Mouse (Mus musculus) brain, embryonic 14.5 days (tissue): ENCODE measurements around the gene Bpi.

ENCODE experiments used
- CTCF ChIP-seq: fragments of 200-500 bp; IDR thresholded peaks from 2 replicates; pipeline ENCODE4 v1.5.1; 2012; ENCODE audit warnings: inconsistent platforms, mild to moderate bottlenecking, moderate library complexity, borderline replicate concordance; ENCODE audit not compliant: insufficient read depth, insufficient read length; ENCODE audit errors: extremely low read depth
- POLR2A ChIP-seq: fragments of 200-500 bp; IDR thresholded peaks from 2 replicates; pipeline ENCODE4 v1.6.1; 2012; ENCODE audit warnings: mild to moderate bottlenecking, inconsistent platforms, borderline replicate concordance; ENCODE audit not compliant: poor library complexity, insufficient read depth, insufficient read length, severe bottlenecking; ENCODE audit errors: extremely low read depth

- TF ChIP-seq POLR2A (no peak), CTCF (no peak)
Observed at GRCm38 (mm10) chr2:158210958-158211357, 46.9 kb upstream of the Bpi start.
